Mouse (Mus musculus) embryo, embryonic 10.5 days (tissue): ENCODE measurements around the gene Kdelr3.

Experiments used
- DNase-seq: peaks from one replicate; pipeline ENCODE4 v3.0.0-alpha.2; 2015; ENCODE audit warnings: low spot score

Gene Kdelr3

DNA sequence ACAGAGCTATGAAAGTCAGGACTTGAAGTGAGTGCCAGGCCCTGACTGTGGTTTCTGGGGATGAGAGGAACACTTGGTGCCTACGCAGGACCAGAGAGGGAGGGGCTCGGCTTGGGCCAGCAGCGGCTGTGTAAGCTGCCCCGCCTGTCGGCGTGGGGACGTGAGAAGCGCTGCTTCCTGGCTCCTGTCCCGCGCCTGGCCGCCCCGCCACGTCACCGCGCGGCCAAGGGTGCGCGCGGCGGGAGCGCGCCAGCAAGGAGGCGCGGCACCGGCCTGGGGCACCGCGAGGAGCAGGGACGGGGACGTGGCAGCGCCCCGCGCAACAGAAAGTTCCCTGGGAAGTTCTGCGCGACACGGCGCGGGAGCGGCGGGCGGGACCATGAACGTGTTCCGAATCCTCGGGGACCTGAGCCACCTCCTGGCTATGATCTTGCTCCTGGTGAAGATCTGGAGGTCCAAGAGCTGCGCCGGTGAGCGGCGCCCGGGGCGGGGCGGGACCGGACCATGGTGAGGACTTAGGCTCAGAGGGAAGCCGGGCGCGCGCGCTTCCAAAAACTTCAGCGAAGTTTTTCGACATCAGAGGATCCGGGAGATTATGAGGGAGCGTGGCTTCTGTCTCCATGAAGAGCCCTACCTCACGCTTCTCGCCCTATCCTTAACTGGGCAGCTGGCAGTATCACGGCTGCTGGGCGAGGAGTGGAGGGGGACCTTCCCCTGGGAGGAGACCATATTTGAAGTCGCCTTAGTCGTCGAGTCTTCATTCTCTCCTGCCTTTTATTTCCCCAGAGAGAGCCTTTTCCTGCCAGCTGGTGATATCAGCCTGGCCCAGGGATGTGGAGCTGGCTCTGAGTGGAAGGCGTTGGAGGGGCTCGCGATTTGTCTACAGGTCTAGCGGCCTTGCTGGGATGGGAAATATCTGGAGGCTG is at the start of gene Kdelr3:
Gene Kdelr3, plus strand, starts transcription at position 241 of the 926 bp plus-strand sequence.
- peak; percentile 58 for DNase-seq

- DNase-seq, result peak; percentile 92
Observed at GRCm38 (mm10) chr15:79466601-79467286, 49.5 kb upstream of the Kdelr3 start.

DNA sequence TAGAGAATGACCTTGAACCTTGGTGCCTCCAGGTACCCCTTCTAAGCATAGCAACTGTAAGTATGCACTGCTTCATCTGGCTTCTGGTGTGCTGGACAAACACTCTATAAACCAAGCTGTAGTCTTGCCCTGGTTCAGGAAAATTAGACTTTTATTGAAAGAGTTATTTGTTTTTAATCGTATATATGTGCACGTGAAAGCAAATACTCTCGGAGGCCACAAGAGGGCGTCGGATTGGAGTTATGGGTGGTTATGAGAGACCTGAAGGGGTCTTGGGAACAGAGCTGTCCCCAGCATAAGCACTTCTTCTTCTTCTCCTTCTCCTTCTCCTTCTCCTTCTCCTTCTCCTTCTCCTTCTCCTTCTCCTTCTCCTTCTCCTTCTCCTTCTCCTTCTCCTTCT is 46.6 kb upstream of the Kdelr3 start:
- no peak for DNase-seq

- peak; percentile 56 for DNase-seq
Observed at GRCm38 (mm10) chr15:79470583-79470982, 45.6 kb upstream of the Kdelr3 start.

DNA sequence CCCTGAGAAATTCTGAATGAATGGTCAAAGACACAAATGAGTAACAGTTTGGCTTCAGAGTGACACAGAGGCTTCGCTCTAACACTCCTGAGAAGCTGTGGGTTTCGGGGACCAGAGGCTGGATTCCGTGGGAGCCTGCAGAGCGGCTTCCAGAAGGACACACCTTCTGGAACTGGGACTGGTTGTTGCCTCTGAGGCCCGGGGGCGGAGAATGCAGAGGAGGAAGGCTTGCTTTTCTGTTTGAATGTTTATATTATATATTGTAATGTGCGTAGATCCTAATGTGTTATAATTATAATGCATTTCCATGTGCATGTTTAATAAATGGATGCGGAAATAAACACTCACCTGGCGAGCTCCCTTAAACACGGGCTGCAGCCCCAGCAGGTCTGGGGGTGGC is 45.1 kb upstream of the Kdelr3 start:
- no peak for DNase-seq

DNA sequence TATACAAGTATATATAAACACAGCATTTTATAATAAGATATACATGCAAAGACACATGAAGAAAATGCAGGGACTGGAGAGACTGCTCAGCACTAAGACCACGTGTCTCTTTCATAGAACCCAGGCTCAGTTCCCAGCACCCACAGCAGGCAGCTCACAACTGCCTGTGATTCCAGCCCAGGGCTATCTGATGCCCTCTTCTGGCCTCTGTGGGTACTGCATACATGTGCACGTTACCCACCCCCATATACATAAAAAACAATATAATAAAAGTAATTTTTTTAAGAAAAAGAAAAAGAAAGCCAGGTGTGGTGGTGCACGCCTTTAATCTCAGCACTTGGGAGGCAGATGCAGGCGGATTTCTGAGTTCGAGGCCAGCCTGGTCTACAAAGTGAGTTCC is 43.2 kb upstream of the Kdelr3 start:
- DNase-seq, result no peak

DNA sequence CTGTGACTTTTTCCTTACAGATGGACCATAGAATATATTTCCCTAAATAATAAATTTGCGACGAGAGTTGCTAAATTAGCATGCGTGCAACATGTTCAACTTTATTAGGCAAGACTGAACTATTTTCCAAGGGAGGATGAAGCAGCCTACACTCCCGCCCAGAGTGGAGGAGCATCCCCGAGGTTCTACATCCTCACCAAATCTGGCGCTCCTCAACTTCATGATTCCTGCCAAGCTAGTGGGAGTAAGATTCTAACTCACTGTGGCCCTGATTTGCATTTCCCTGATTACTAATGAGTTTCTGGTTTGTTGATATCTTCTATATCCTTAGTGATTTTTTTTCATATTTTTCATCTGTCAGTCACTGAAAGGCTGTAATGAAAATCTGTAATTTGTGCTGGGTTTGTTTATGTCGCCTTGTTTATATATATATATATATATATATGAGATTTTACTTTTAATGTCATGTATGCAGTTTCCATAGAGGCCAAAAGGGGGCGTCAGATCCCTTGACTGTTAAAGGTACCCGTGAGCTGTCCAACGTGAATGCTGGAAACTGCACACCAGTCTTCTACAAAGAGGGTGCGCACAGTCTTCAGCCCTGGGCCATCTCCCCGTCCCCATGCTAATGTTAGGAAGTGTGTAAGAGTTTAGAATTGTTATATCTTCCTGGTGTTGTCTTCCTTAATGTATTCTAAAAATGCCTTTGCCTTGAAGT is 42.4 kb upstream of the Kdelr3 start:
- DNase-seq, result no peak

DNA sequence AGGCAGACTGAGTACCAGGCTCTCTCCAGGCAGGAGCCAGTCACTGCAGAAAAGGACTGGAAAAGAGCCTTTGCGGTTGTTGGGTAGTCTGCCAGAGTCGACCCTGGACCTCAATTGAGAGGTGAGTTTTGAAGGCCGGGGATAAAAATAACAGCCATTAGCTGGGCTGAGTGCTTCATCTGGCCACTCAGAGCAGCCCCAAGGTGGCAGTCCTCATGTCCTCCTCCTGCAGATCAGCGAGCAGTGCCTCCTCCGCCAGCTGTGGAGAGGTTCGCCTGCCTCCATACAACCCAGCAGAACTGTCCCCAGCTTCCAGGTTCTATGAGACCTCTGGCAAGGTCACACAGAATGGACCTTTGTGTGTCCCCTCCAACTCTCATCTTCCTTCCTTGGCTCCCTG is 39.0 kb upstream of the Kdelr3 start:
- DNase-seq, result no peak

GRCm38 (mm10) chr15:79481181-79481688 is 35.0 kb upstream of the Kdelr3 start:
- DNase-seq, result no peak

DNA sequence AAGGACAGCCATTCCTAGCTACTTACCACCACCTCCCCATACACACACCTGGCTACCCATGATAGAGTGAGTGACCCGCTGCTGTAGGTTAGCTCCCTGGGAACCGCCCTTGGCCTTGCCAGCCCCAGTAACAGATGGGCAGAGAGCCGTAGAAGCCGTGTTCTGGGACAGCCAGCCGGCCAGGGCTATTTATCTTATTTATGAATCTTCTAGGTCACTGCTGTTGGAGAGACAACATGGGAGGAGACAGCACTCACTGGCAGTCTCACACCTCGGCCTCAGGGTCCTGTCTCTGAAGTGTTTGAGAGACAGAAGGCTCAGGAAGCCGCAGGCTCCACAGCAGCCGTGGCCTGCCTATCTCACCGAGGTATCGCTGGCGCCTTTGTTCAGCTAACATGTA is 26.7 kb upstream of the Kdelr3 start:
- no peak for DNase-seq

DNA sequence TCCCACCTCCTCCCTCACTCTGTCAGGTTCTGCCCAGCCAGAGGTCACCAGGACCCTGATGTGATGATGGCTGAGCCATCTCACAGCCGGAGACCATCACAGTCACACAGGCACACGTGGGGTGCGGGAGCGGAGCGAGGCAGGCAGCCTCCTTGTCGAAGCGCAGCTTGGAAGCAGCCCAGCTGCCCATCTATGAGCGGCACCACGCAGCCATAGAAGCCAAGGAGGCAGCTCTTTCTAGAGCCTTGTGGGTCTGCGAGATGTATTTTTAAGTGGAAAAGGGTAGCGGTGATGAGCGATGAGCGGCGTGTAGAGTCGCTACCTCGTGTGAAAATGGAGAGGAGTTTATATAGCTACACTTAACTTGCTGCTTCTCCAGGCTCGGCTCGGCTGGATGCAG is 22.7 kb upstream of the Kdelr3 start:
- DNase-seq, result no peak

DNA sequence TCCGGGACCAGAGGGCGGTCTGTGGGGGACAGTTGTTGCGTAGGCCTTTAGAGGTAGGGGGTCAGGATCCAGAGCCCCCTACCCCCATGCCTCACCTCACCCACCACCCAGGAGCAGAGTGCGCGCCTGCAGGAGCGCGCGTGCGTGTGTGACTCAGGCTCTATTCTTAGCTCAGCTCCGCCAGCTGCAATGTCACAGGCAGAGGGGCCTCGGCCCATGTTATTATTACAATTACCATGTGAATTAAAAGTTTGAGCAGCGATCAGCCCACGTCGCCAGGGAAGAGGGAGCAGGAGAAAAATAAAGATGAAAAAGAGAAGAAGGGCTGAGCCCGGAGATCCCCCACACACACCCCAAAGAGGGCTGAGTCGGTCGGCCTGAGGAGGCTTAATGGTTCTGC is 16.1 kb upstream of the Kdelr3 start:
- no peak for DNase-seq

GRCm38 (mm10) chr15:79502891-79503341 is 13.3 kb upstream of the Kdelr3 start:
- no peak for DNase-seq

DNA sequence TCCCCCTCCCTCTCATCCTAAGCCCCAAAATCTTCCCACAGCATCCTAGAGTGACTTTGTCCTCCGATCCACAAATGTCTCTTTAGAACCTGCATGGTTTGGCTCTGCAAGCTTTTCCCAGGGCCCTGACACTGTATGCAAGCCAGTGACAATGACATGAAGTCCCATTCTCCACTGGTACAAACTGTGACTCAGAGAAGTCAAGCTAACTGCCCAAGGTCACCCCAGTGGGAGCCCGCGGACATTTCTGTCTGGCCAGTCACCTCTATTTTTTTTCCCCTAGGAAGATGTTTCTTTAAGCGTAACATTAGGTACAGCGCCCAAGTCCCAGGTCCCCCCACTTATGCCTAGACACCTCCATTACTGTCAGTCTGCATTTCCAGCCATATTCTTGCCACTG is 12.8 kb upstream of the Kdelr3 start:
- no peak for DNase-seq

DNA sequence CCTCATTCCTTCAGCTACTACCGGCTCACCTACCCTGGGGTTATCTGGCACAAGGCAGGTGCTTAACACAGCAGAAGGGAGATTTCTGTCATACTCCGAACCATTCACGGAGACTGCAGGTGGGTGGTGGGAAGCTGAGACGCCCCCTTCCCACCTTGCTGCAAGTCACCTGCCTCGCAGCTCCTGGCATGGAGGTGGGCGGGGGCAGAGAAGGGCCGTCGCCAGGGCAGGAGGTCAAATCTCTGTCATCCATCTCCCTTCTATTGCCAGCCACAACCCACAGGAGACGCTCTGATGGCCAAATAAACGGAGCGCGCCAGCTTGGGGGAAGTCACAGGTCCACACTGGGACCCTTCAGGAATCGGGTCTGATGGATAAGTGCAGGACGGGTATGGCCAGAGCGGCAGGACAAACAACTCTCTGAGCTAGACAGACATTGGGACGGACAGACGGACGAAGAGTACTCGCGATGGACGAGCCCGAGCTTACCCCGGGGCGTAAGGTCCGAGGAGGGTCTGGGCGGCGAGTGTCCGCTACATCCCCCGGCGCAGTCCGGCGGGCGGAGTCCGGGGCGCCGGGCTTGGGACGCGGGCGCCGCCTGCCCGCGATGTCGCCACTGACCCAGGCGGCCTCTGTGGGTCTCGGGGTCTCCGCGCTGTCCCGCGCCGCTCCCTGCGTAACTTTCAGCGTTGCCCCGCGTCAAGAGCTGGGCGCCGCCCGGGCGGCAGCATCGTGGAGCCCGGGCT is 11.3 kb upstream of the Kdelr3 start, which contains the start of gene Kcnj4:
Gene Kcnj4, minus strand, starts transcription at position 535 of the 746 bp plus-strand sequence.
- peak; percentile 34 for DNase-seq

DNA sequence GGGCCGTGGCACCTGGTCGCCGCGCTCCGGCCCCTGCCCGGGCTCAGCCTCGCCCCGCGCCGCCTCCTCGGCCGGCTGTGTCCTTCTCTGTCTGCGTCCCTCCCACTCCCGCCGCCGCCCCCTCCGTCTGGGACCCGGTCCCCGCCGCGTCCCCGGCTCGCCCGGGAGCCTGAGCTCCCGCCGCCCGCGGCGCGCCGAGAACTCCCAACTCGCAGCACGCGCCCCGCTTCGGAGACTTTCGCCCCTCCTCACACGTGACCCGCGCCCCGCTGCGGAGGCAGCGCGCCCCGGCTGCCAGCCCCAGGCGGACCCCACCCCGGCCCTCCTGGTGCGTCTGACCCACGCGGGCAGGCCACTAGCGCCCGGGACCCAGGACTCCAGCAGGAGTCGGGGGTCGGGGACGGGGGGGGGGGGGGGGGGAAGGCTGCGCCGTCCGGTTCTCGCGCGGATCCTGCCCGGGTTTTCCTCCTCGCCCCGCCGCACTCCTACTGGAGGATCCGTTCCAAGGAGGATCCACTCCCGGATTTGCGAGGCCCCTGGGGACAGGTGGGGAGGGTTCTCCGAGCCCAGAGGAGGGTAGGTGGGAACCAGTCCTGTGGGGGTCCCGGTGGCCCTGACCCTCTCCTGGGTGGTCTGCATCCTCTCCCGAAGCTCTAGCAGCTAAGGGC is 10.5 kb upstream of the Kdelr3 start:
- DNase-seq, result peak; percentile 78

GRCm38 (mm10) chr15:79506460-79506859 is 9.8 kb upstream of the Kdelr3 start:
- no peak for DNase-seq

- DNase-seq, result no peak
Observed at GRCm38 (mm10) chr15:79507055-79507828, 9.0 kb upstream of the Kdelr3 start.

DNA sequence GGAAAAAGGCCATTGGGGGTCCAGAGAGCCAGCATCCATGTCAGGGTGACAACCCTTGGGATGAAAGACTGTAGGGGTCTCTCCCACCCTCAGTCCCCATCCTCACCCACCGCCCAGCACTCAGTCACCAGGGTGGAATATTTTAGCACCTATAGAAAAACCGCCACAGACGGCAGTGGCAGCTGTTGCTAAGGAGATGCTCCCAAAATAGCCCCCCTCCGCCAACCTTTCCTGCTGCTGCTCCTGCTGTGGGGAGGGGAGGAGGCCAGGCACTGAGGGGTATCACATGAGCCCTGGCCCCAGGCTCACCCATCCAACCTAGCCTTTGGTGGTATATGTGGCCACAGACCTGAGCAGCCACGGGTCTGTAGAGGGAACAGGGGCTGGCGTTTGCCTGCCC is 6.2 kb upstream of the Kdelr3 start:
- DNase-seq, result no peak

- no peak for DNase-seq
Observed at GRCm38 (mm10) chr15:79510425-79510824, 5.8 kb upstream of the Kdelr3 start.
